Mouse (Mus musculus): ENCODE data around the gene Hic1.

GRCm38 (mm10) chr11:75200935-75201334 is 31.6 kb upstream of the Hic1 start:
- TF ChIP-seq CTCF (IDR thresholded peaks at IDR 0.05; ENCODE audit: extremely low read depth, insufficient read depth, low read length), result no peak
- TF ChIP-seq POLR2A (IDR thresholded peaks at IDR 0.05; ENCODE audit: extremely low read depth, insufficient read depth, low read length), result no peak
